Mouse (Mus musculus): Measurements from ENCODE around the gene Phrf1. TPM values are rescaled to one million over a fixed set of nuclear protein-coding genes. Genes with fewer than 3 reads are reported as not detected.
A peak's percentile ranks its signal among the peaks of the same experiment; 100 is the strongest.

Gene Phrf1
- polyA plus RNA-seq, 1 experiment from 2014 or later: 26.6 TPM

DNA sequence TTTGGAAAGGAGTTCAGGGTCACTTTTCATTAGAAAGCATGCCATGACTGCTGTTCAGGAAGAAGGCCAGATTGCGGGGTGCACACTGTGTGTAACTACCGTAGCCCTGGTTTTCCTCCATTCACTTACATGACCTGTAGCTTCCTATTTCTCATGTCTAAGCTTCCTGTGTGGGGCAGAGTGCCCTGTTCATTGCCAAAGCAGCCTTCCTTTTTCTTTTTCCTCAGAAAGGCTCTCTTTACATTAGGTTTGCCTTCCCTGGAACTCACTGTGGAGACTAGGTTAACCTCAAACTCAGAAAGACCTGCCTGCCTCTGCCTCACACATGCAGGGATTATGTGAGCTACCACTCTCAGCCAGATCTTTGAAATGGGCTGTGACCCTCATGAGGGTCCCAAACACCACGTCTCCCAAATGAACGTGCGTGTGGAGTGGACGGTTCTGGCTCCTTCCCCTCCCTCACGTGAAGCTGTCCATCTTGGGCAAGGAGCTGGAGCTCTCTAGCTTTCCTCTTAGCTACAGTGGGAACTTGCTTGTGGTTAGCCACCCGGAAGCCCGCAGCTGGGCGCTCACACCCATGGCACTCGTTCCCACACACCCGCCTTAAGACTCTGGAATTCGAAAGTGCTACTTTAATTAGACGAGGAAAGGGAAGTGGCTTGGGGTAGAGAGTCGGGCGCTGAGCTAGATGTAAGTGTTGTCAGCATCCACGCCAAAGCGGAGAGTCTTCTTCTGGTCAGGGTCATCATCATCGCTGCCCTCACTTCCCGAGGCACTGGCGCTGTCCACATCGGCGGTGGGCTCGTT is 40.1 kb downstream of the Phrf1 start:
- TF ChIP-seq CTCF (IDR thresholded peaks at IDR 0.05) (no peak), EP300 (IDR thresholded peaks at IDR 0.05) (no peak)
- H3K4me3 ChIP-seq (ENCODE audit: low read depth, low read length): peak overlapping the region; percentile 8; the same call in 1 of the 2 replicates

DNA sequence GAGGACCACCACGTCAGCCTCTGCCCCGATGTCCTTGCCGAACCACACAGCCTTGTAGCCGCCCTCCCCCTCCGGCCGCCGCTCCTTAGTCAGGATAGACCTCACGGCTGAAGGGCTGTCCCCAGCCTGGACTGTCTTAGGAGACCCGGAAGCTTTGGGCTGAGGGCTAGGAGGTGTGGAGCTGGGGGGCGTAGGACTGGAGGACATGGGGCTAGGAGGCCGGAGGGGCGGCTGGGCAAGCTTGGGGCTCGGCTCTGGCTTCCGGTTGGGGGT is 40.6 kb downstream of the Phrf1 start:
- no peaks in the 10 kb centered on the region for H3K36me3 ChIP-seq (ENCODE audit: insufficient read depth, low read length)
- ATAC-seq (no peak), DNase-seq (ENCODE audit: low spot score) (no peak)
- H3K4me1 ChIP-seq (ENCODE audit: insufficient read depth, low read depth, low read length): peaks cover 9% of the 10 kb centered on the region; the same call in 1 of the 2 replicates
- TF ChIP-seq EP300 (IDR thresholded peaks at IDR 0.05) (no peak), CTCF (IDR thresholded peaks at IDR 0.05) (no peak)
- H3K4me3 ChIP-seq (ENCODE audit: low read depth, low read length): peak overlapping the region; percentile 8; the same call in 1 of the 2 replicates
- H3K4me2 ChIP-seq (replicated peaks; ENCODE audit: low read depth, low read length): peak overlapping the region; percentile 41
- no peaks in the 10 kb centered on the region for H3K9me3 ChIP-seq (ENCODE audit: low read length)
- 62% methylated on average over 11 of the region's 14 CpGs for WGBS
- H3K27me3 ChIP-seq (replicated peaks; ENCODE audit: insufficient read depth, low read length): no peaks in the 10 kb centered on the region
- H3K9ac ChIP-seq (replicated peaks; ENCODE audit: low read depth): no peak overlapping the region
- H3K27ac ChIP-seq (ENCODE audit: low read length): no peak overlapping the region

More for the DNA sequence above, 40.1 kb downstream of the Phrf1 start:
- no peaks in the 10 kb centered on the region for H3K9me3 ChIP-seq (ENCODE audit: low read length)
- no peak overlapping the region for H3K27ac ChIP-seq (ENCODE audit: low read length)
- H3K36me3 ChIP-seq (ENCODE audit: insufficient read depth, low read length): no peaks in the 10 kb centered on the region
- DNase-seq (ENCODE audit: low spot score): peak; percentile 74
- ATAC-seq: peak; percentile 17
- peaks cover 9% of the 10 kb centered on the region; the same call in 1 of the 2 replicates for H3K4me1 ChIP-seq (ENCODE audit: insufficient read depth, low read depth, low read length)
- peak overlapping the region; percentile 41 for H3K4me2 ChIP-seq (replicated peaks; ENCODE audit: low read depth, low read length)
- H3K27me3 ChIP-seq (replicated peaks; ENCODE audit: insufficient read depth, low read length): no peaks in the 10 kb centered on the region
- no peak overlapping the region for H3K9ac ChIP-seq (replicated peaks; ENCODE audit: low read depth)
- WGBS: 56% methylated on average over 24 of the region's 24 CpGs

DNA sequence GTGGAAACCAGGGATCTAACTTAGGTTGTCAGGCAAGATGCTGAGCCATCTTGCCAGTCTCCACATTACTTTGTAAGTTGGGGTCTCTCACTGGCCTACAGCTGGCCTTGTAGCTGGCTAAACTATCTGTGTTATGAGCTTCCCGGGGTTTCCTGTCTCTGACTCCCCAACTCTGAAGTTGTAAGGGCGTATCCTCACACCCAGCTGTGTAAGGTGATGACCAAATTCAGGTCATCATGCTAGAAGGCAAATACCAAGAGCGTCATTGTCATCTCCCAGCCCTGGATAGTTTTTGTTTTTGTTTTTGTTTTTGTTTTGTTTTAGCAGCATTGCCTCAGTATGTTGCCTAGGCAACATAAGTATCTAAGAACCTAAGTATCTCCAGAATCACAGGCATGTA is 42.0 kb downstream of the Phrf1 start:
- WGBS: 77% methylated on average over 3 of the region's 3 CpGs
- no peak for ATAC-seq

DNA sequence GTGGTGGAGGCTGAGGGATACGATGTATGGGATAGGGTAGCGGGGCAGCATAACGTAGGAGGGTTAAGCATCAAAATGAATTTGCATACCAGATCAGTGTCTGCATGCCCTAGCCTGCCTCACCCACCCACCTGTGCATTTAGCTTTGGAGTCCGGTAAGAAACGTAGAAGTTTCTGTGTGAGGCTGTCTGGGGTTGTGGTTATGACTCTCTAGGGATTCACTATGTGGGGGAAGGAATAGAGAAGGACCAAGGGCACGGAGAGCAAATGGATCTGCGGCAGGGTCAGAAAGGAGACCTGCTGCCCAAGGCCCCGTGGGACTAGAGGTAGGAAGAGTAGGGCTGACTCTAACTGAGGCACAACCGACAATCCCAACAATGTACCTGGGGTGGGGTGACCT is 46.8 kb downstream of the Phrf1 start:
- DNase-seq (ENCODE audit: low spot score) (no peak), ATAC-seq (no peak)
- Histone ChIP-seq H3K4me1 (ENCODE audit: insufficient read depth, low read depth, low read length) (peaks cover 6% of the 10 kb centered on the region; the same call in 1 of the 2 replicates), H3K36me3 (ENCODE audit: insufficient read depth, low read length) (no peaks in the 10 kb centered on the region), H3K27me3 (replicated peaks; ENCODE audit: insufficient read depth, low read length) (0 out of 2 replicates have a peak, but pooled peaks cover 5% of the 10 kb centered on the region), H3K4me3 (ENCODE audit: low read depth, low read length) (no peak overlapping the region), H3K9ac (replicated peaks; ENCODE audit: low read depth) (no peak overlapping the region), H3K4me2 (replicated peaks; ENCODE audit: low read depth, low read length) (no peak overlapping the region), H3K27ac (ENCODE audit: low read length) (no peak overlapping the region), H3K9me3 (ENCODE audit: low read length) (no peaks in the 10 kb centered on the region)
- TF ChIP-seq EP300 (IDR thresholded peaks at IDR 0.05) (no peak), CTCF (IDR thresholded peaks at IDR 0.05) (no peak)
- 82% methylated on average over 9 of the region's 9 CpGs for WGBS

More for the DNA sequence above, 42.0 kb downstream of the Phrf1 start:
- Histone ChIP-seq H3K27ac (ENCODE audit: low read length) (no peak overlapping the region), H3K4me1 (ENCODE audit: insufficient read depth, low read depth, low read length) (peaks cover under 1% of the 10 kb centered on the region; the same call in 1 of the 2 replicates), H3K36me3 (ENCODE audit: insufficient read depth, low read length) (no peaks in the 10 kb centered on the region), H3K4me3 (ENCODE audit: low read depth, low read length) (no peak overlapping the region), H3K4me2 (replicated peaks; ENCODE audit: low read depth, low read length) (no peak overlapping the region), H3K9ac (replicated peaks; ENCODE audit: low read depth) (no peak overlapping the region), H3K27me3 (replicated peaks; ENCODE audit: insufficient read depth, low read length) (no peaks in the 10 kb centered on the region), H3K9me3 (ENCODE audit: low read length) (no peaks in the 10 kb centered on the region)
- no peak for TF ChIP-seq CTCF (IDR thresholded peaks at IDR 0.05)
- no peak for DNase-seq (ENCODE audit: low spot score)

DNA sequence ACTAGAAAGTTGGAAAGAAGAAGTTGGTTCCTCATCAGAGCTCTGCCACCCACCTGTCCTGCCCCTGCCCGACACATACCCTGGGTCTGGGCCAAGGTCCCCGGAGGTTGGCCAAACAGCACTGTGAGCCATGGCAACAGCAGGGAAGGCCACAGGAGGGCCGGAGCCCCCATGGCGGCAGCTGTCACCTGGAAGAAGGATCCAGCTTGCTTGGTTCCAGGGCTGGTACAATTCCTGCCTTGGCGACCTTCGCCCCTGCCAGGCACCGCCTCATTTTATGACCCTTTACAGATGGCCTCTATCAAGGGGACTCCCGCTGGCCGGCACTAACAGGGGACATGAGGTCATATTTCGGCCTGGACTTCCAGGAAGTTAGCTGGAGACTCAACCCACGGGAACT is 48.0 kb downstream of the Phrf1 start, which contains the start of gene Cdhr5:
Gene Cdhr5 (minus strand): TSS at position 241 of the 400 bp plus-strand sequence.
- 66% methylated on average over 11 of the region's 11 CpGs for WGBS
- Histone ChIP-seq H3K4me1 (ENCODE audit: insufficient read depth, low read depth, low read length) (peaks cover 6% of the 10 kb centered on the region; the same call in 1 of the 2 replicates), H3K4me3 (ENCODE audit: low read depth, low read length) (no peak within 1 kb of the TSS), H3K4me2 (replicated peaks; ENCODE audit: low read depth, low read length) (no peak within 1 kb of the TSS), H3K27ac (ENCODE audit: low read length) (no peak within 1 kb of the TSS), H3K36me3 (ENCODE audit: insufficient read depth, low read length) (no peaks in the 10 kb centered on the region), H3K9ac (replicated peaks; ENCODE audit: low read depth) (no peak within 1 kb of the TSS), H3K9me3 (ENCODE audit: low read length) (no peaks in the 10 kb centered on the region), H3K27me3 (replicated peaks; ENCODE audit: insufficient read depth, low read length) (0 out of 2 replicates have a peak, but pooled peaks cover 5% of the 10 kb centered on the region)
- DNase-seq (ENCODE audit: low spot score) (no peak), ATAC-seq (no peak)
- no peak for TF ChIP-seq CTCF (IDR thresholded peaks at IDR 0.05)
- no peak for TF ChIP-seq EP300 (IDR thresholded peaks at IDR 0.05)

DNA sequence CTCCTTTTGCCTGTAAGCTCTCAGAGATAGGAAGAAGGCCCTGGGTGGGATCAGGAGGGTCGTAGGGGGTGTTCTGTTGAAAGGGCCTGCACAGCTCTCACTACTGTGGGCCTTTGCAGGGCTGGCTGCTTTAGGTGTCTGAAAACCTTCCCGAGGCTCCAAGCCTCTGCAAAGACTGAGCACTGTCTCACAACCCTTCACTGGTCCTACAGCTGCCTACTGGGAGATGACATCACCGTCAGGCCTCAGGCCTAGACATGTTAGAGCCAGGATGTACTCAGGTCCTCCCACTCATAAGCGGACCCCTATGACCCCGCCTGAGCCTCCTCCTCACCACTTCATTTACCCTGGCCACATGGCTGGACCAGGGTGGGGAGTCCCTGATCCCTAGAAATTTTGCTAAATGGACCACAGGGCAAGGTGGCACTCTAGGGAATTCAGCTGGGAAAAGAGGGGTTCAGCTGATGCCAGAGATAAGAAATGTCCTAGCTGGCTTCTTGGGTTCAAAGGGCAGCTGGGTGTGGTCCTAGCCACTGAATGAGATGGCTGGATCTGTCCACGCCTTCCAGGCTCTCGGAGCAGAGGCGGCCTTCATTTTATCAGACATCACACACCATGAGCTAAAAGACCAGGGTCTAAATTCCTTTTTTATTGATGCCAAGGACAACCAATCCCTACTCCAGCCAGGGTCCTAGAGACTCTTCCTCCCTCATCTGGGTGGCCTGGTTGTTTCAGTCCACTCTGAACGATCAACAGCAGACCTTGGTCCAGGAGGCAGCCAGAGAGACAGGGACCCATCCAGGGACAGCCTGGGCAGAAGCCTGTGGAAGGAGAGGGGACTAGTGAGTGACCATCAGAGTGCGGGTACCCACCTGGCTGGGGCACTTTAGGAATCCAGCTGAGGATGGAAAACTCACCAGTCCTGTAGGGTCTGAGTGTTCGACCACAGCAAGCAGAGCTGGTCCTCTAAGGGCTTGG is 49.4 kb downstream of the Phrf1 start:
- H3K27ac ChIP-seq (ENCODE audit: low read length): no peak overlapping the region
- no peak; the same call in 1 of the 2 replicates for ATAC-seq
- no peak for TF ChIP-seq CTCF (IDR thresholded peaks at IDR 0.05)
- no peak for TF ChIP-seq EP300 (IDR thresholded peaks at IDR 0.05)
- H3K9me3 ChIP-seq (ENCODE audit: low read length): no peaks in the 10 kb centered on the region
- H3K4me3 ChIP-seq (ENCODE audit: low read depth, low read length): no peak overlapping the region
- H3K4me2 ChIP-seq (replicated peaks; ENCODE audit: low read depth, low read length): no peak overlapping the region
- WGBS: 91% methylated on average over 11 of the region's 11 CpGs
- H3K27me3 ChIP-seq (replicated peaks; ENCODE audit: insufficient read depth, low read length): 0 out of 2 replicates have a peak, but pooled peaks cover 5% of the 10 kb centered on the region
- H3K36me3 ChIP-seq (ENCODE audit: insufficient read depth, low read length): no peaks in the 10 kb centered on the region
- no peak for DNase-seq (ENCODE audit: low spot score)
- no peak overlapping the region for H3K9ac ChIP-seq (replicated peaks; ENCODE audit: low read depth)
- H3K4me1 ChIP-seq (ENCODE audit: insufficient read depth, low read depth, low read length): peaks cover 6% of the 10 kb centered on the region; the same call in 1 of the 2 replicates
